Mouse (Mus musculus) kidney, embryonic 15.5 days (tissue): ENCODE measurements around the gene Nr2f6. TPM values are rescaled to one million over a fixed set of nuclear protein-coding genes. Genes with fewer than 3 reads are reported as not detected.

ENCODE experiments used
- ATAC-seq: fragments of 200-750 bp; cut with Nextera tagmentation; replicated peaks from 2 replicates; pipeline ENCODE4 v1.8.0; 2017; ENCODE audit warnings: moderate TSS enrichment; ENCODE audit not compliant: low FRiP score
- H3K27ac ChIP-seq: fragments of 300-500 bp; sonication (generic); 2 replicates; pipeline ENCODE4 v1.5.1; 2015; ENCODE audit warnings: mild to moderate bottlenecking, inconsistent platforms
- H3K27me3 ChIP-seq: fragments of 300-500 bp; sonication (generic); 2 replicates; pipeline ENCODE4 v1.6.1; 2015; ENCODE audit warnings: inconsistent platforms
- H3K36me3 ChIP-seq: fragments of 300-500 bp; sonication (generic); 2 replicates; pipeline ENCODE4 v1.6.1; 2015; ENCODE audit warnings: inconsistent platforms
- H3K4me1 ChIP-seq: fragments of 300-500 bp; sonication (generic); 2 replicates; pipeline ENCODE4 v1.6.1; 2015; ENCODE audit warnings: inconsistent platforms
- H3K4me2 ChIP-seq: fragments of 300-500 bp; sonication (generic); 2 replicates; pipeline ENCODE4 v1.6.1; 2015; ENCODE audit warnings: moderate library complexity, mild to moderate bottlenecking, inconsistent platforms
- H3K4me3 ChIP-seq: fragments of 300-500 bp; sonication (generic); replicated peaks from 2 replicates; pipeline ENCODE4 v1.5.1; 2015; ENCODE audit warnings: mild to moderate bottlenecking, inconsistent platforms
- H3K9ac ChIP-seq: fragments of 300-500 bp; sonication (generic); 2 replicates; pipeline ENCODE4 v1.6.1; 2015; ENCODE audit warnings: mild to moderate bottlenecking, inconsistent platforms
- H3K9me3 ChIP-seq: fragments of 300-500 bp; sonication (generic); replicated peaks from 2 replicates; pipeline ENCODE4 v1.6.1; 2016; ENCODE audit warnings: inconsistent platforms
- WGBS: fragments of 180-500 bp; shearing (Covaris S2); methylation state at CpG from one replicate; pipeline ENCODE4 v1.1.7; 2015; ENCODE audit warnings: mixed read lengths; 5-methylcytosine and 5-hydroxymethylcytosine counted together
- polyA plus RNA-seq: library from polyadenylated mRNA; unstranded; fragments of >200 nt; fragmentation: Nextera tagmentation; extraction: Ambion mirVana; gene quantifications from 2 replicates; pipeline ENCODE4 v1.2.1, GENCODE M21; 2015

Gene Nr2f6
- polyA plus RNA-seq, 1 experiment from 2014 or later, result 96.1 TPM

DNA sequence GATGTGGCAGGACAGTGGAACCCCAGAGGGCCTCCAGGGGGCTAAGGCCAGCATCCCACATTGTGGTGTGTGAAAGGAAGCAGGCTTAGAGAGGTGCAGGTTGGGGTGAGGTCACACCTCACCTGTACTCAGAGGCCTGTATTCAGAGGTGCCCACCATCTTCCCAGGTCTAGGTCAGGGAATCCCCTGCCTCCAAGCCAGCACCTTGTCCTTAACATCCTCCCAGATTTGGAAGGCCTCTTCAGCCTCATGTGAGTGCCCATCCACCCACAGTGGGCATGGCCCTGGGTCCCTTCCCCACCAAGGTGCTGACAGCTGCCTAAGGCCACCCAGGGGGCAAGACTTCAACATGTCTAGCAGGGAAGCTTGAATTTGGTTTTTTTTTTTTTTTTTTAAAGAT, 19.7 kb upstream of the Nr2f6 start:
- Histone ChIP-seq H3K9ac (no peak overlapping the region), H3K27ac (no peak overlapping the region), H3K27me3 (no peaks in the 10 kb centered on the region), H3K4me1 (peaks cover 24% of the 10 kb centered on the region), H3K4me2 (no peak overlapping the region), H3K9me3 (no peaks in the 10 kb centered on the region), H3K4me3 (no peak overlapping the region), H3K36me3 (peaks cover 29% of the 10 kb centered on the region)
- no peak for ATAC-seq

GRCm38 (mm10) chr8:71400826-71401225, 19.1 kb upstream of the Nr2f6 start:
- H3K27ac ChIP-seq, result no peak overlapping the region
- no peak overlapping the region for H3K4me3 ChIP-seq
- WGBS, result 96% methylated on average over 2 of the region's 2 CpGs
- no peak overlapping the region for H3K4me2 ChIP-seq
- H3K9me3 ChIP-seq, result no peaks in the 10 kb centered on the region
- ATAC-seq, result no peak
- no peak overlapping the region for H3K9ac ChIP-seq
- H3K36me3 ChIP-seq, result peaks cover 29% of the 10 kb centered on the region
- H3K27me3 ChIP-seq, result no peaks in the 10 kb centered on the region
- H3K4me1 ChIP-seq, result peaks cover 23% of the 10 kb centered on the region

DNA sequence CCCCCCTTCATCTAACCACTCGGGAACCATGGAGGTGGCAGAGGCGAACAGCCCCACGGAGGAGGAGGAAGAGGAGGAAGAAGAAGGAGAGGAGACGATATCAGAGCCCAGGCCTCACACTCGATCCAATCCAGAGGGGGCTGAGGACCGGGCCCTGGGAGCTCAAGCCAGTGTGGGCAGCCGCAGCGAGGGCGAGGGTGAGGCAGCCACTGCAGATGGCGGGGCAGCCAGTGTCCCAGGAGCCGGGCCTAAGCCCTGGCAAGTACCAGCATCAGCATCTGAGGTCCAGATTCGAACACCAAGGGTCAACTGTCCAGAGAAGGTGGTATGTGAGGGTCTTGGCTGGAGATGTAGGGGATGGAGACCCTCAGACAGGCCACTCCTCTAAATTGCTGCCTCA, 15.9 kb upstream of the Nr2f6 start:
- Histone ChIP-seq H3K4me3 (peak overlapping the region; percentile 67), H3K27me3 (no peaks in the 10 kb centered on the region), H3K4me2 (peak overlapping the region; percentile 78), H3K9ac (peak overlapping the region; percentile 74; the same call in 1 of the 2 replicates), H3K4me1 (peaks cover 23% of the 10 kb centered on the region), H3K9me3 (no peaks in the 10 kb centered on the region), H3K36me3 (peaks cover 29% of the 10 kb centered on the region), H3K27ac (no peak overlapping the region)
- ATAC-seq, result no peak
- 87% methylated on average over 12 of the region's 12 CpGs for WGBS

DNA sequence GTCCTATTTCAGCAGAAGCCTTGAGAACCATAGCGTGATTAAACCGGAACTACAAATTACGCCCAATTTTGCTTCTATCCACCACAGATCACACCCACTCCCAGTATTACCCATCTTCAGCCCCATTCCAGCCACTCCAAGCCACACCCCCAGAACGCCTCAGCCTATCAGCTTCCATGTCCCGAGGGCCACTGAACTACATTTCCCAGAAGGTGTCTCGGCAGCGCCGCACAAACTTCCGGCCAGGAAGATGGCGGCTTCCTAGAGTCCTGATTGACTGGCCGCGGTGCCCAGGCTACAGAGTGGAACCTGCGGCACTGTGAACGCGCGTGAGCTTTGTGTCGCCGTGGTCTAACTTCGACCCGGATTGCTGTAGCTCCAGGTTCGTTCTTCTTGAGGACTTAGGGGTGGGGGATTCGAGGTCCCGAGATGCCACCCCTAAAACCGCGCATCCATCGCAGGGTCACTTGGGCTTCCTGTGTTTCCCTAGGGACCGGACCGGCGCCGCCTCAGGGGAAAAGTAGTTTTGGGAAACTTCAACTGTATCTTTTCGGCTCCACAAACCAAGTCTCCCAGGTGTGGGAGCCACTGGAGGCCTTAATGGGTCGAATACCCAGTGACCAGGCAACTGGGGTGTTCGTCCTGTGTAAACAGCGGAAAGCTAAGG, 15.0 kb upstream of the Nr2f6 start, which contains the start of gene Babam1:
Gene Babam1 (plus strand): TSS at position 223 of the 667 bp plus-strand sequence.
- whole genome bisulfite sequencing, result under 1% methylated on average over 34 of the region's 34 CpGs
- Histone ChIP-seq H3K4me1 (peaks cover 25% of the 10 kb centered on the region), H3K36me3 (peaks cover 29% of the 10 kb centered on the region), H3K27ac (peak within 1 kb of the TSS; percentile 84), H3K27me3 (no peaks in the 10 kb centered on the region), H3K9me3 (no peaks in the 10 kb centered on the region), H3K9ac (peak within 1 kb of the TSS; percentile 74), H3K4me2 (peak within 1 kb of the TSS; percentile 78), H3K4me3 (peak within 1 kb of the TSS; percentile 67)
- ATAC-seq, result peak; percentile 96

GRCm38 (mm10) chr8:71395629-71396028, 13.9 kb upstream of the Nr2f6 start, which contains the start of gene Ushbp1:
Gene Ushbp1, minus strand, starts transcription at chr8:71395802.
- Histone ChIP-seq H3K9me3 (no peaks in the 10 kb centered on the region), H3K36me3 (peaks cover 25% of the 10 kb centered on the region), H3K4me1 (peaks cover 25% of the 10 kb centered on the region), H3K4me2 (peak within 1 kb of the TSS; percentile 78), H3K9ac (peak within 1 kb of the TSS; percentile 12; the same call in 1 of the 2 replicates), H3K27ac (peak within 1 kb of the TSS; percentile 84), H3K4me3 (peak within 1 kb of the TSS; percentile 67), H3K27me3 (no peaks in the 10 kb centered on the region)
- WGBS, result 79% methylated on average over 9 of the region's 9 CpGs
- no peak for ATAC-seq

- ATAC-seq, result no peak
- Histone ChIP-seq H3K27me3 (no peaks in the 10 kb centered on the region), H3K9me3 (no peaks in the 10 kb centered on the region), H3K4me1 (peaks cover 25% of the 10 kb centered on the region), H3K9ac (no peak overlapping the region), H3K27ac (peak overlapping the region; percentile 84), H3K36me3 (peaks cover 20% of the 10 kb centered on the region), H3K4me2 (peak overlapping the region; percentile 42), H3K4me3 (peak overlapping the region; percentile 27)
- 77% methylated on average over 10 of the region's 10 CpGs for WGBS
Measured at GRCm38 (mm10) chr8:71395071-71395470, 13.3 kb upstream of the Nr2f6 start.

DNA sequence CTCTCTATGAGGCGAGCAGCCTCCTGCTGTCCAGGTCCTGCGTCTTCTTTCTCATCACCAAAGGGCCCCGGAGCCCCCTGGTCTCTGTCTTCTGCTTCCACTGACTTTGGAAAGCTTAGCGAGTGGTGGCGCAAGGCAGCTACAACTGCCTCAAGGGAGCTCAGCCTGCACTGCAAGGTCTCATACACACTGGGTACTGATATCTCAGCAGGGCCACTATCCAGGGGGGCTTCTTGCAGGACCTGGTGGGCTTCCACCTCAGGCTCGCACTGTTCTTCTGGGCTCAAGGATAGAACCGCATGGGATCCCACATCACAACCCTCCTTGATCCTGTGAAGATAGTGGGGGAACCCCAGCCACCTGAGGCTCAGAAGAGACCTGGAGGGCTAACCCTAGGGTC, 12.7 kb upstream of the Nr2f6 start:
- peak overlapping the region; percentile 27 for H3K4me3 ChIP-seq
- H3K36me3 ChIP-seq, result peaks cover 14% of the 10 kb centered on the region
- ATAC-seq, result no peak
- peak overlapping the region; percentile 12; the same call in 1 of the 2 replicates for H3K9ac ChIP-seq
- peaks cover 25% of the 10 kb centered on the region for H3K4me1 ChIP-seq
- no peaks in the 10 kb centered on the region for H3K27me3 ChIP-seq
- no peaks in the 10 kb centered on the region for H3K9me3 ChIP-seq
- peak overlapping the region; percentile 84; the same call in 1 of the 2 replicates for H3K27ac ChIP-seq
- WGBS, result 81% methylated on average over 7 of the region's 7 CpGs
- peak overlapping the region; percentile 42 for H3K4me2 ChIP-seq

- H3K4me3 ChIP-seq, result peak overlapping the region; percentile 24
- H3K36me3 ChIP-seq, result no peaks in the 10 kb centered on the region
- H3K9me3 ChIP-seq, result no peaks in the 10 kb centered on the region
- 15% methylated on average over 3 of the region's 3 CpGs for WGBS
- H3K27me3 ChIP-seq, result no peaks in the 10 kb centered on the region
- peak overlapping the region; percentile 43 for H3K4me2 ChIP-seq
- no peak for ATAC-seq
- H3K9ac ChIP-seq, result no peak overlapping the region
- peaks cover 24% of the 10 kb centered on the region for H3K4me1 ChIP-seq
- no peak overlapping the region for H3K27ac ChIP-seq
Measured at GRCm38 (mm10) chr8:71392871-71393270, 11.1 kb upstream of the Nr2f6 start.

DNA sequence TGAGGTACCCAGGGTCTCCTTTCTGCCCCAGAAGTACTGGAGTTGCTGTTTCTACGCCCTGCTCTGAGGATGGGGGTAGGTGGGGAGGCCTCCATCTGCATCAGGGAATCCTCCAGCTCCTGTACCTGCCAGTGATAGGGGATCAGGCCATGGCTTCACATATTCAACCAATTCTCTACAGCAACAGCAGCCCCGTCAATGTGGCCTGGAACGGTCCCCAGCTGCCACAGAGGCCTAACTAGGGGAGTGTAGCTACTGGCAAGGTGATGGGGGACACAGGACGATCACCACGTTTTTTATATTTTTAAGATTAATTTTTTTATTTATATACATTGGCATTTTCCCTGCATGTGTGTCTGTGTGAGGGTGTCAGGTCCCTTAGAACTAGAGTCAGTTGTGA, 10.6 kb upstream of the Nr2f6 start:
- Histone ChIP-seq H3K4me3 (no peak overlapping the region), H3K9ac (no peak overlapping the region), H3K27me3 (no peaks in the 10 kb centered on the region), H3K36me3 (no peaks in the 10 kb centered on the region), H3K4me2 (no peak overlapping the region), H3K4me1 (peaks cover 19% of the 10 kb centered on the region), H3K27ac (no peak overlapping the region), H3K9me3 (no peaks in the 10 kb centered on the region)
- no peak for ATAC-seq
- 79% methylated on average over 5 of the region's 5 CpGs for WGBS

GRCm38 (mm10) chr8:71391696-71392095, 9.9 kb upstream of the Nr2f6 start:
- Histone ChIP-seq H3K9ac (no peak overlapping the region), H3K4me3 (no peak overlapping the region), H3K36me3 (no peaks in the 10 kb centered on the region), H3K4me2 (no peak overlapping the region), H3K4me1 (peaks cover 17% of the 10 kb centered on the region), H3K27ac (no peak overlapping the region), H3K9me3 (no peaks in the 10 kb centered on the region), H3K27me3 (no peaks in the 10 kb centered on the region)
- ATAC-seq, result no peak
- 94% methylated on average over 2 of the region's 2 CpGs for WGBS

DNA sequence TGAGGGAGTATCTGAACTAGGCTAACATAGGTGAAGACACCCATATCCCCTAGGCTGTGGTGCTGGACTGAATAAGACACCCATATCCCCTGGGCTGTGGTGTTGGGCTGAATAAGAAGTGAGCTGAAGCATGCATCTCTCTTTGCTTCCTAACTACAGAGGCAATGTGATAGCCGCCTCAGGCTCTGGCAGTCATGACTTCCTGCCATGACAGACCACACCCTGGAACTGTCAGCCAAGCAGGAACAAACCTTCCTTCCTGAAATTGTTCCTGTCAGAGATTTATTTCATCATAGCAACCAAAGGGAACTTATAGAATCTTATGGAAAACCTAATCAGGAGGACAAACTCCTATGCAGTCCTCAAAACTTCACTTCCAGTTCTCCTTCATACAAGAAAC, 6.5 kb upstream of the Nr2f6 start:
- Histone ChIP-seq H3K4me1 (peaks cover 16% of the 10 kb centered on the region), H3K36me3 (no peaks in the 10 kb centered on the region), H3K27ac (no peak overlapping the region), H3K27me3 (no peaks in the 10 kb centered on the region), H3K9ac (no peak overlapping the region), H3K4me2 (no peak overlapping the region), H3K4me3 (no peak overlapping the region), H3K9me3 (no peaks in the 10 kb centered on the region)
- WGBS, result 76% methylated on average over 1 of the region's 1 CpGs
- no peak for ATAC-seq

- no peak for ATAC-seq
- no peak overlapping the region for H3K4me2 ChIP-seq
- no peaks in the 10 kb centered on the region for H3K9me3 ChIP-seq
- H3K9ac ChIP-seq, result no peak overlapping the region
- WGBS, result 65% methylated on average over 12 of the region's 12 CpGs
- no peaks in the 10 kb centered on the region for H3K27me3 ChIP-seq
- H3K36me3 ChIP-seq, result no peaks in the 10 kb centered on the region
- H3K4me1 ChIP-seq, result peaks cover 22% of the 10 kb centered on the region
- H3K27ac ChIP-seq, result no peak overlapping the region
- no peak overlapping the region for H3K4me3 ChIP-seq
Measured at GRCm38 (mm10) chr8:71385212-71385835, 3.6 kb upstream of the Nr2f6 start.
